Mouse (Mus musculus): Measurements from ENCODE around the gene Gm49369. TPM values are rescaled to one million over a fixed set of nuclear protein-coding genes. Genes with fewer than 3 reads are reported as not detected.

Gene Gm49369
- total RNA-seq, 1 experiment: 17.8 TPM

DNA sequence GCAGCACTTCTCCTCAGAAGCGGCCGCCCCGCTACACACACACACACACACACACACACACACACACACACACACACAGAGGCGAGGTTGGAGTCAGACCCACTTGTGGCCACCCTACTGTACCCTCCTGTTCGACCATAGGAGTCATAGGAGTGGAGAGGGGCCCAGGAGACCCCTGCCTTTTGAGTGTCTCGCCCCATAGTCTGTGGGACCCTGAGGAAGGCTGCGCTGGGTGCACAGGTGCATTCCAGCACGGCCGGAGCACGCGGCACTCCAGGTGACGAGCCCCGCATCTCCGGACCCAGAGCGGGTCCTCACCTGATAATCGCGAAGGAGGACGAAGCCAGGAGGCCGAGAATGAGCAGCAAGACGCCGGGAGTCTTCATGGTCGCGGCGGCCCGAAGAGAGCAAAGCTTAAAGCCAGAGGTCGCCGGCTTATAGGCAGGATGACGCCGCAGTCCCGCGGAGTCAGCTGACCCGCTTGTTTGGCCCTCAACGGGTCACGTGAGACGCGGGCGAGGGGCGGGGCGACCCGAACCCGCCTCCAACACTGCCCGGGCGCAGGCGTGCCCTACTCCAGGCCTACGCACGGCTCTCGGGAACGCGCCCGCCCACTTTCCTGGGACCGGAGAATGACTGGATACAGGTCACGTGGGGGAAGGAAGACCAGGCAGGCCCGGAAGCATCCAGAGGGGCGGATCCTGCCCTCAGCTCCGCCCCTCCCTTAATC, 5.1 kb upstream of the Gm49369 start, which contains the start of gene Ctsd:
TSS of gene Ctsd (minus strand) at position 620 of the 730 bp plus-strand sequence.
- TF ChIP-seq ZNF384 (IDR thresholded peaks at IDR 0.05; ENCODE audit: low read depth, low read length) (no peak), MAFK (IDR thresholded peaks at IDR 0.05; ENCODE audit: insufficient read depth, low read depth, low read length) (0 out of 2 replicates have a peak, but pooled peaks have one; percentile 38), HCFC1 (IDR thresholded peaks at IDR 0.05; ENCODE audit: borderline replicate concordance, insufficient read depth, low read length) (no peak), CHD2 (IDR thresholded peaks at IDR 0.05; ENCODE audit: low read depth, low read length) (no peak), ZC3H11A (IDR thresholded peaks at IDR 0.05; ENCODE audit: borderline replicate concordance, low read depth, low read length) (no peak)

DNA sequence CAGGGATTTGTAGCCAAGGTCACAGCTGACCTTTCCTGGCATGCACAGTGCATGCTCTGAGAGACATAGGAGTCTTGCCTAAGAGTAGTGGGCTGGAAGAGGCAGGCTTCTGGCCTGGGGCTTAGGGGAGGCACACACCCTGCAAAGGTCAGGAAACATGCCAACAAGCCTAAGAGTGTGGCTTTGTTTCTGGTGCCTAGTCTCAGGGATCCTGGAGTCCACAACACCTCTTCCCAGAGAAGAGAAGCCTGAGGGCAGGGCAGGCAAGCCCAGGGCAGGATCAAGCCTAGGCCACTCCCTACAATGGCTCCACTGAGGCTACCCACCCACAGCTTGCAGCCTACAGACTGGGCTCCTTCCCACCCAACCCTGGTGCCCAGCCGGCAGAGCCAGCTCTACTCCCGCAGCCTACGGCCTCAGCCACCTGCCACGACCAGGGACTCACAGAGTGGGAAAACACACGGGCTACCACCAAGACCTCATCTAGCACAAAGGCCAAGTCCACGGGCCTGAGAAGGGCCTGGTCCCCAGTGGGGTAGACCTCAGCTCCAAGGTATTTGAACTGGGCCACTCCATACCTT, 4.2 kb upstream of the Gm49369 start:
- H3K4me1 ChIP-seq (ENCODE audit: control insufficient read depth in 2 of 2, insufficient read depth in 2 of 2, low read length in 2 of 2, poor library complexity in 1 of 2): peaks cover 0 to 16% of the 10 kb centered on the region in 2 experiments; a peak in 2 of 4 replicates
- no peak for TF ChIP-seq ZNF384 (IDR thresholded peaks at IDR 0.05; ENCODE audit: low read depth, low read length)
- TF ChIP-seq CHD2 (IDR thresholded peaks at IDR 0.05; ENCODE audit: low read depth, low read length): no peak
- TF ChIP-seq MAFK (IDR thresholded peaks at IDR 0.05; ENCODE audit: insufficient read depth, low read depth, low read length): no peak
- no peak for TF ChIP-seq HCFC1 (IDR thresholded peaks at IDR 0.05; ENCODE audit: borderline replicate concordance, insufficient read depth, low read length)
- no peak for TF ChIP-seq ZC3H11A (IDR thresholded peaks at IDR 0.05; ENCODE audit: borderline replicate concordance, low read depth, low read length)
- no peak for DNase-seq (ENCODE audit: low read depth, low spot score)
- H3K9ac ChIP-seq (ENCODE audit: insufficient read depth, low read depth, low read length, poor library complexity, severe bottlenecking): peak overlapping the region; percentile 92
- H3K4me3 ChIP-seq (ENCODE audit: insufficient read depth in 1 of 2, low read depth in 1 of 2, low read length in 2 of 2, poor library complexity in 1 of 2, severe bottlenecking in 1 of 2): peak overlapping the region; percentile 85 to 88
- H3K27ac ChIP-seq (ENCODE audit: insufficient read depth, low read depth, low read length, poor library complexity, severe bottlenecking): no peak overlapping the region
- no peaks in the 10 kb centered on the region for H3K9me3 ChIP-seq (ENCODE audit: control insufficient read depth, insufficient read depth, low read depth, low read length)
- H3K36me3 ChIP-seq (ENCODE audit: control insufficient read depth, insufficient read depth, low read length, poor library complexity, severe bottlenecking): peaks cover 43% of the 10 kb centered on the region
- in situ Hi-C loops (cut with MboI; ENCODE audit: low sequenced_read_pairs in 2 of 2, unreplicated experiment in 2 of 2): no loop called here

More for the DNA sequence above, 5.1 kb upstream of the Gm49369 start, which contains the start of gene Ctsd:
- in situ Hi-C loops (cut with MboI; ENCODE audit: low sequenced_read_pairs in 2 of 2, unreplicated experiment in 2 of 2): no loop called here
- Histone ChIP-seq H3K9ac (ENCODE audit: insufficient read depth, low read depth, low read length, poor library complexity, severe bottlenecking) (peak within 1 kb of the TSS; percentile 92), H3K4me3 (ENCODE audit: insufficient read depth in 1 of 2, low read depth in 1 of 2, low read length in 2 of 2, poor library complexity in 1 of 2, severe bottlenecking in 1 of 2) (peak within 1 kb of the TSS; percentile 85 to 88), H3K36me3 (ENCODE audit: control insufficient read depth, insufficient read depth, low read length, poor library complexity, severe bottlenecking) (peaks cover 35% of the 10 kb centered on the region), H3K9me3 (ENCODE audit: control insufficient read depth, insufficient read depth, low read depth, low read length) (no peaks in the 10 kb centered on the region), H3K27ac (ENCODE audit: insufficient read depth, low read depth, low read length, poor library complexity, severe bottlenecking) (peak within 1 kb of the TSS; percentile 58; the same call in 1 of the 2 replicates), H3K4me1 (ENCODE audit: control insufficient read depth in 2 of 2, insufficient read depth in 2 of 2, low read length in 2 of 2, poor library complexity in 1 of 2) (peaks cover 0 to 16% of the 10 kb centered on the region in 2 experiments; a peak in 2 of 4 replicates)
- peak; percentile 96 for DNase-seq (ENCODE audit: low read depth, low spot score)

DNA sequence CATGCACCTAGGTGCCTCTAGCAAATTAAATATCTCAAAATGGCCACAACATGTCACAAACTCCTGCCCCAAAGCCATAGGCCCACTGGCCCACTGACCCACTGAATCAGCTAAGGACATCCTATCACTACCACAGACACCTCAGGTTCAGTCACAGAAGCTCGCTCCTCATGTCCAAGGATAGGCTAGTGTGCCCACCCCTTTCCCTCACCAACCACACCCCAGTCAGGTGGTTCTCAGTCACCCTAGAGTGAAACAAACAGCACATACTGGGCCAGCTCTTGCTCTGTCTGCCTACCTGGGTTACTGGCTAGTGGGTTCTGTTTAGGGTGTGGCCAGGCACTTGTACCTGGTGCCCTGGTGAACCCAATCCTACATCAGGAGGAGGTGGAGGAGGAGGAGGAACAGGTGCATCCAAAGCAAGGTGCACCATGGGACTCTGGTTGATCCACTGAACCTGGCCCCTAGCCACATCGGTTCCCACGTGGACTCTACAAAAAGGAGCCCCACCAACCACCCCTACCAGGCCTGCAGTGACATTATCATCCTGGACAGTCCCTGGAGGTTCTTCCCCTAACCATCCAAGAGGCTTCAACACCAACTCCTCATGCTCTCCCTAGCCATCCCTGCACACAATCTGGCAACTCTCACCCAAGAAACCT, 3.4 kb upstream of the Gm49369 start:
- no peak for TF ChIP-seq MAFK (IDR thresholded peaks at IDR 0.05; ENCODE audit: insufficient read depth, low read depth, low read length)
- TF ChIP-seq ZNF384 (IDR thresholded peaks at IDR 0.05; ENCODE audit: low read depth, low read length): no peak
- TF ChIP-seq HCFC1 (IDR thresholded peaks at IDR 0.05; ENCODE audit: borderline replicate concordance, insufficient read depth, low read length): no peak
- TF ChIP-seq CHD2 (IDR thresholded peaks at IDR 0.05; ENCODE audit: low read depth, low read length): no peak
- no peak for TF ChIP-seq ZC3H11A (IDR thresholded peaks at IDR 0.05; ENCODE audit: borderline replicate concordance, low read depth, low read length)
- Histone ChIP-seq H3K9ac (ENCODE audit: insufficient read depth, low read depth, low read length, poor library complexity, severe bottlenecking) (peak overlapping the region; percentile 92), H3K9me3 (ENCODE audit: control insufficient read depth, insufficient read depth, low read depth, low read length) (no peaks in the 10 kb centered on the region), H3K4me1 (ENCODE audit: control insufficient read depth in 2 of 2, insufficient read depth in 2 of 2, low read length in 2 of 2, poor library complexity in 1 of 2) (peaks cover 0 to 16% of the 10 kb centered on the region in 2 experiments; a peak in 2 of 4 replicates), H3K4me3 (ENCODE audit: insufficient read depth in 1 of 2, low read depth in 1 of 2, low read length in 2 of 2, poor library complexity in 1 of 2, severe bottlenecking in 1 of 2) (peak overlapping the region; percentile 85 to 88), H3K36me3 (ENCODE audit: control insufficient read depth, insufficient read depth, low read length, poor library complexity, severe bottlenecking) (peaks cover 49% of the 10 kb centered on the region), H3K27ac (ENCODE audit: insufficient read depth, low read depth, low read length, poor library complexity, severe bottlenecking) (no peak overlapping the region)
- in situ Hi-C loops (cut with MboI; ENCODE audit: low sequenced_read_pairs in 2 of 2, unreplicated experiment in 2 of 2): no loop called here
- no peak for DNase-seq (ENCODE audit: low read depth, low spot score)

DNA sequence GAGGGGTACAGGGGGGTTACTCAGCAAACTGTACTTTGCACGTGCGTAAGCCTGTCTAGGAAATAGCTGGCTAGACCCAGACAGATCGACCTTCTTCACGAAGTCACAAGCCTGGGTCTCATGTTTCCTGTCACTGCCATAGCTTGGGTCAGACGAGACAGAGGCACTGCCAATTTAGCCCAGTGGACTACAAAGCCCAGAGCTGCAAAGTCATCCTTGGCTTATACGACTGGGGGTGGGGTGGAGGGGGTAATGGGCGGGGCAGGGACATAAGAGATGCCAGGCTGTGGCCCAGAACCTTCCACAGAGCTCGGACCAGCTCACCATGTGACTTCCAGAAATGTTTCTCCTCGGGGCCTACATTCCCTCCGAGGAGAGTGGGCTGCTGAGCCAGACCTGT, 1.8 kb upstream of the Gm49369 start:
- peaks cover 0 to 16% of the 10 kb centered on the region in 2 experiments; a peak in 2 of 4 replicates for H3K4me1 ChIP-seq (ENCODE audit: control insufficient read depth in 2 of 2, insufficient read depth in 2 of 2, low read length in 2 of 2, poor library complexity in 1 of 2)
- H3K4me3 ChIP-seq (ENCODE audit: insufficient read depth in 1 of 2, low read depth in 1 of 2, low read length in 2 of 2, poor library complexity in 1 of 2, severe bottlenecking in 1 of 2): no peak overlapping the region
- in situ Hi-C loops (cut with MboI; ENCODE audit: low sequenced_read_pairs in 2 of 2, unreplicated experiment in 2 of 2): no loop called here
- TF ChIP-seq MAFK (IDR thresholded peaks at IDR 0.05; ENCODE audit: insufficient read depth, low read depth, low read length): no peak
- no peaks in the 10 kb centered on the region for H3K9me3 ChIP-seq (ENCODE audit: control insufficient read depth, insufficient read depth, low read depth, low read length)
- DNase-seq (ENCODE audit: low read depth, low spot score): no peak
- H3K27ac ChIP-seq (ENCODE audit: insufficient read depth, low read depth, low read length, poor library complexity, severe bottlenecking): no peak overlapping the region
- H3K9ac ChIP-seq (ENCODE audit: insufficient read depth, low read depth, low read length, poor library complexity, severe bottlenecking): no peak overlapping the region
- H3K36me3 ChIP-seq (ENCODE audit: control insufficient read depth, insufficient read depth, low read length, poor library complexity, severe bottlenecking): peaks cover 65% of the 10 kb centered on the region

All from ES-E14 (cell line).